Mouse (Mus musculus) stomach, embryonic 14.5 days (tissue): Measurements from ENCODE around the gene Wdfy4. TPM values are rescaled to one million over a fixed set of nuclear protein-coding genes. Genes with fewer than 3 reads are reported as not detected.

ENCODE experiments used
- ATAC-seq: fragments of 200-750 bp; cut with Nextera tagmentation; 2 replicates; pipeline ENCODE4 v1.8.0; 2017; ENCODE audit warnings: low read depth, moderate TSS enrichment; ENCODE audit not compliant: insufficient number of reproducible peaks, insufficient read depth, low FRiP score
- H3K27ac ChIP-seq: fragments of 300-500 bp; sonication (generic); 2 replicates; pipeline ENCODE4 v1.5.1; 2014; ENCODE audit warnings: mild to moderate bottlenecking, low read length, moderate library complexity, mixed read lengths
- H3K27me3 ChIP-seq: fragments of 300-500 bp; sonication (generic); 2 replicates; pipeline ENCODE4 v1.6.1; 2014; ENCODE audit warnings: low read length, control low read depth, mixed read lengths; ENCODE audit not compliant: control insufficient read depth, insufficient read depth
- H3K36me3 ChIP-seq: fragments of 300-500 bp; sonication (generic); 2 replicates; pipeline ENCODE4 v1.6.1; 2014; ENCODE audit warnings: mild to moderate bottlenecking, control low read depth, low read length, moderate library complexity, mixed read lengths; ENCODE audit not compliant: control insufficient read depth, insufficient read depth
- H3K4me1 ChIP-seq: fragments of 300-500 bp; sonication (generic); 2 replicates; pipeline ENCODE4 v1.6.1; 2014; ENCODE audit warnings: low read length, control low read depth, mixed read lengths; ENCODE audit not compliant: control insufficient read depth, insufficient read depth
- H3K4me2 ChIP-seq: fragments of 300-500 bp; sonication (generic); replicated peaks from 2 replicates; pipeline ENCODE4 v1.6.1; 2014; ENCODE audit warnings: low read depth, low read length, control low read depth
- H3K4me3 ChIP-seq: fragments of 300-500 bp; sonication (generic); 2 replicates; pipeline ENCODE4 v1.5.1; 2014; ENCODE audit warnings: low read depth, low read length, control low read depth
- H3K9ac ChIP-seq: fragments of 300-500 bp; sonication (generic); replicated peaks from 2 replicates; pipeline ENCODE4 v1.6.1; 2014; ENCODE audit warnings: low read depth, mild to moderate bottlenecking, control low read depth, low read length, moderate library complexity, mixed read lengths
- H3K9me3 ChIP-seq: fragments of 300-500 bp; sonication (generic); 2 replicates; pipeline ENCODE4 v1.6.1; 2016; ENCODE audit warnings: low read depth, low read length, control low read depth; ENCODE audit not compliant: control insufficient read depth
- WGBS: fragments of 180-500 bp; shearing (Covaris S2); extraction: QIAGEN DNeasy Blood & Tissue Kit; methylation state at CpG from one replicate; pipeline ENCODE4 v1.1.7; 2014; 5-methylcytosine and 5-hydroxymethylcytosine counted together
- polyA plus RNA-seq: library from polyadenylated mRNA; unstranded; fragments of >200 nt; fragmentation: Nextera tagmentation; extraction: Ambion mirVana; gene quantifications from 2 replicates; pipeline ENCODE4 v1.2.1, GENCODE M21; 2014

The Wdfy4 gene
- polyA plus RNA-seq, 1 experiment from 2014 or later: 0.30 TPM

- H3K9me3 ChIP-seq: no peaks in the 10 kb centered on the region
- no peak overlapping the region for H3K4me2 ChIP-seq
- no peak overlapping the region for H3K9ac ChIP-seq
- H3K27me3 ChIP-seq: no peaks in the 10 kb centered on the region
- H3K4me3 ChIP-seq: no peak overlapping the region
- H3K36me3 ChIP-seq: no peaks in the 10 kb centered on the region
- no peak for ATAC-seq
- H3K4me1 ChIP-seq: no peaks in the 10 kb centered on the region
- H3K27ac ChIP-seq: no peak overlapping the region
- WGBS: 83% methylated on average over 6 of the region's 6 CpGs
These were observed 103.9 kb downstream of the Wdfy4 start for GRCm38 (mm10) chr14:33081370-33081860.

GRCm38 (mm10) chr14:33078596-33078995, 106.7 kb downstream of the Wdfy4 start:
- H3K4me3 ChIP-seq: no peak overlapping the region

GRCm38 (mm10) chr14:33078110-33078509, 107.2 kb downstream of the Wdfy4 start:
- ATAC-seq: no peak
- no peaks in the 10 kb centered on the region for H3K9me3 ChIP-seq
- no peaks in the 10 kb centered on the region for H3K27me3 ChIP-seq
- 85% methylated on average over 6 of the region's 6 CpGs for WGBS
- no peaks in the 10 kb centered on the region for H3K36me3 ChIP-seq
- no peak overlapping the region for H3K4me3 ChIP-seq
- H3K9ac ChIP-seq: no peak overlapping the region
- no peak overlapping the region for H3K4me2 ChIP-seq
- no peaks in the 10 kb centered on the region for H3K4me1 ChIP-seq
- no peak overlapping the region for H3K27ac ChIP-seq

More at GRCm38 (mm10) chr14:33078596-33078995, 106.7 kb downstream of the Wdfy4 start:
- no peak overlapping the region for H3K9ac ChIP-seq
- no peak for ATAC-seq
- 86% methylated on average over 6 of the region's 6 CpGs for WGBS
- no peaks in the 10 kb centered on the region for H3K27me3 ChIP-seq
- no peak overlapping the region for H3K27ac ChIP-seq
- no peaks in the 10 kb centered on the region for H3K9me3 ChIP-seq
- no peaks in the 10 kb centered on the region for H3K4me1 ChIP-seq
- no peaks in the 10 kb centered on the region for H3K36me3 ChIP-seq
- no peak overlapping the region for H3K4me2 ChIP-seq

GRCm38 (mm10) chr14:33073355-33073754, 112.0 kb downstream of the Wdfy4 start:
- Histone ChIP-seq H3K9ac (no peak overlapping the region), H3K27ac (no peak overlapping the region), H3K4me1 (no peaks in the 10 kb centered on the region), H3K27me3 (no peaks in the 10 kb centered on the region), H3K4me2 (no peak overlapping the region), H3K36me3 (no peaks in the 10 kb centered on the region), H3K9me3 (no peaks in the 10 kb centered on the region), H3K4me3 (no peak overlapping the region)
- WGBS: 76% methylated on average over 3 of the region's 3 CpGs
- ATAC-seq: no peak

- no peak overlapping the region for H3K27ac ChIP-seq
- H3K36me3 ChIP-seq: no peaks in the 10 kb centered on the region
- H3K4me3 ChIP-seq: no peak overlapping the region
- no peak overlapping the region for H3K9ac ChIP-seq
- no peaks in the 10 kb centered on the region for H3K4me1 ChIP-seq
- H3K9me3 ChIP-seq: no peaks in the 10 kb centered on the region
- ATAC-seq: no peak
- no peak overlapping the region for H3K4me2 ChIP-seq
- H3K27me3 ChIP-seq: no peaks in the 10 kb centered on the region
- WGBS: 86% methylated on average over 7 of the region's 7 CpGs
These were observed 113.0 kb downstream of the Wdfy4 start for GRCm38 (mm10) chr14:33072351-33072750.

- Histone ChIP-seq H3K9ac (no peak overlapping the region), H3K4me2 (no peak overlapping the region), H3K4me1 (no peaks in the 10 kb centered on the region), H3K27me3 (no peaks in the 10 kb centered on the region), H3K36me3 (no peaks in the 10 kb centered on the region), H3K4me3 (no peak overlapping the region), H3K9me3 (no peaks in the 10 kb centered on the region), H3K27ac (no peak overlapping the region)
- 69% methylated on average over 9 of the region's 9 CpGs for WGBS
- no peak for ATAC-seq
These were observed 117.6 kb downstream of the Wdfy4 start for GRCm38 (mm10) chr14:33067676-33068075.

- ATAC-seq: no peak
These were observed 122.3 kb downstream of the Wdfy4 start for GRCm38 (mm10) chr14:33062996-33063395.

GRCm38 (mm10) chr14:33058881-33059660, 126.2 kb downstream of the Wdfy4 start:
- H3K9ac ChIP-seq: no peak overlapping the region
- no peak overlapping the region for H3K4me2 ChIP-seq
- no peaks in the 10 kb centered on the region for H3K27me3 ChIP-seq
- H3K27ac ChIP-seq: no peak overlapping the region
- no peak overlapping the region for H3K4me3 ChIP-seq
- 92% methylated on average over 7 of the region's 7 CpGs for WGBS
- no peak for ATAC-seq
- no peaks in the 10 kb centered on the region for H3K4me1 ChIP-seq
- no peaks in the 10 kb centered on the region for H3K9me3 ChIP-seq
- no peaks in the 10 kb centered on the region for H3K36me3 ChIP-seq

More at GRCm38 (mm10) chr14:33062996-33063395, 122.3 kb downstream of the Wdfy4 start:
- no peak overlapping the region for H3K4me2 ChIP-seq
- H3K36me3 ChIP-seq: no peaks in the 10 kb centered on the region
- H3K9me3 ChIP-seq: no peaks in the 10 kb centered on the region
- no peaks in the 10 kb centered on the region for H3K4me1 ChIP-seq
- no peak overlapping the region for H3K27ac ChIP-seq
- 81% methylated on average over 5 of the region's 5 CpGs for WGBS
- H3K27me3 ChIP-seq: no peaks in the 10 kb centered on the region
- no peak overlapping the region for H3K9ac ChIP-seq
- H3K4me3 ChIP-seq: no peak overlapping the region
